Mouse (Mus musculus): ENCODE data around the gene Pklr.

DNA sequence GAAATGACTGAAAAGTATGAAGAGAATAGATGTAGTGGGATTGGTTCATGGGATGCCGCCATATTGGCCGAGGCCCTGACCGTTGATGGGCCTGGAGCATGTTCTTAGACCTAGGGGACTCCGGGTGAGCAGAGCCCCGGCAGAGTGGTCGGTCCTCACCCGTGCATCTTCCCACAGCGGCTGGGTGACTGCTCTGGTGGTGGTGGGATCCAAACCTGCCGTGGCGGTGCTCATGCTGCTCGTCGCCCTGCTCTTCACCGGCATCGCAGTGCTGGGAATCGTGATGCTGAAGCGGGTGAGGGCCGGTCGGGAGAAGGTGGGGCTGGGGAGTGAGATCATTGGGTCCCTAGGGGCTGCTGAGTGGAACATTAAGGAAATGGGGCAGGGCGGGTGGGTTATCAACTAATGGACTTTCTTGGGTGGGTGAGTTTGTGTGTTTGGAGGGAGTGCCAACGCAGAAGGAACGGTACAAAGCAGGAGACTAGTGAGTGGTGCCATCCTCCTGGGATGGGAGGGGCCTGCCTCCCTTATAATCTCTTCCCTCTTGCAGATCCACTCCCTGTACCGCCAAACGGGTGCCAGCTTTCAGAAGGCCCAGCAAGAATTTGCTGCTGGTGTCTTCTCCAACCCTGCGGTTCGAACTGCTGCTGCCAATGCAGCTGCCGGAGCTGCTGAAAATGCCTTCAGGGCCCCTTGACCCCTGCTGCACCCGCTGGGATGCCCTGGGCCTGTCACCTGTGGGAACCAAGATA is 46.0 kb downstream of the Pklr start:
- TF ChIP-seq GATA1 (IDR thresholded peaks at IDR 0.05; ENCODE audit: borderline replicate concordance, low read length), result no peak
- no peak for TF ChIP-seq CTCF (IDR thresholded peaks at IDR 0.05; ENCODE audit: low read depth, low read length)
- TF ChIP-seq POLR2AphosphoS5 (IDR thresholded peaks at IDR 0.05; ENCODE audit: insufficient replicate concordance, low read depth, low read length), result no peak
